Mouse (Mus musculus) c-Kit-negative CD71-positive TER-119-positive erythroid progenitor cells, embryonic 14.5 days (primary cell): Measurements from ENCODE around the gene Tspan14.

Source experiments
- DNase-seq: peaks from one replicate; pipeline ENCODE4 v3.0.0-alpha.2; 2013; ENCODE audit warnings: low read depth, low spot score

Tspan14 gene

GRCm38 (mm10) chr14:40966392-40966861 is at the start of gene Tspan14:
Gene Tspan14, minus strand, starts transcription at chr14:40966807.
- DNase-seq = no peak

- no peak for DNase-seq
Measured at GRCm38 (mm10) chr14:41014701-41015240, 48.2 kb upstream of the Tspan14 start.

- peak; percentile 77 for DNase-seq
Measured at GRCm38 (mm10) chr14:41013630-41014613, 47.3 kb upstream of the Tspan14 start, which contains the start of gene Fam213a. Gene Fam213a, minus strand, starts transcription at chr14:41013788.

GRCm38 (mm10) chr14:41013143-41013542 is 46.5 kb upstream of the Tspan14 start:
- no peak for DNase-seq

GRCm38 (mm10) chr14:41011916-41012315 is 45.3 kb upstream of the Tspan14 start:
- DNase-seq = no peak

- no peak for DNase-seq
Measured at GRCm38 (mm10) chr14:41008138-41008537, 41.5 kb upstream of the Tspan14 start.

- DNase-seq = peak; percentile 55
Measured at GRCm38 (mm10) chr14:41007641-41008040, 41.0 kb upstream of the Tspan14 start.

- peak; percentile 65 for DNase-seq
Measured at GRCm38 (mm10) chr14:41006899-41007298, 40.3 kb upstream of the Tspan14 start.

- DNase-seq = no peak
Measured at GRCm38 (mm10) chr14:41006263-41006662, 39.7 kb upstream of the Tspan14 start.

- no peak for DNase-seq
Measured at GRCm38 (mm10) chr14:41005716-41006115, 39.1 kb upstream of the Tspan14 start.

GRCm38 (mm10) chr14:41004201-41005141 is 37.9 kb upstream of the Tspan14 start:
- DNase-seq = no peak

GRCm38 (mm10) chr14:41001576-41001975 is 35.0 kb upstream of the Tspan14 start:
- no peak for DNase-seq

- DNase-seq = no peak
Measured at GRCm38 (mm10) chr14:41000801-41001200, 34.2 kb upstream of the Tspan14 start.

GRCm38 (mm10) chr14:40999904-41000645 is 33.5 kb upstream of the Tspan14 start:
- no peak for DNase-seq

- no peak for DNase-seq
Measured at GRCm38 (mm10) chr14:40996171-40996570, 29.6 kb upstream of the Tspan14 start.

GRCm38 (mm10) chr14:40992464-40992863 is 25.9 kb upstream of the Tspan14 start:
- no peak for DNase-seq

- DNase-seq = no peak
Measured at GRCm38 (mm10) chr14:40988780-40989179, 22.2 kb upstream of the Tspan14 start.

- no peak for DNase-seq
Measured at GRCm38 (mm10) chr14:40987184-40987583, 20.6 kb upstream of the Tspan14 start.

GRCm38 (mm10) chr14:40985635-40986034 is 19.0 kb upstream of the Tspan14 start:
- DNase-seq = no peak

- no peak for DNase-seq
Measured at GRCm38 (mm10) chr14:40979723-40980122, 13.1 kb upstream of the Tspan14 start.

- DNase-seq = no peak
Measured at GRCm38 (mm10) chr14:40979002-40979401, 12.4 kb upstream of the Tspan14 start.
